Mouse (Mus musculus) kidney, postnatal 4 days (tissue): ENCODE data around the gene Mtmr11.
"Not testable (repeated sequence)": the region's sequence is repeated elsewhere in the genome, so short reads cannot be mapped to it uniquely, and the experiment has no call there.

Experiments used
- DNase-seq, 2 experiments: peaks; one replicate each; pipeline ENCODE4 v3.0.0; 2021; ENCODE audit warnings: mixed read lengths in 2 of 2

Mtmr11 gene

GRCm38 (mm10) chr3:96172197-96173178 lies 10.7 kb downstream of the Mtmr11 start, which contains the start of gene Sf3b4:
Sf3b4 (plus strand) TSS chr3:96172332.
- DNase-seq, result peak; percentile 88 to 93

- no peak for DNase-seq
These were observed 11.4 kb downstream of the Mtmr11 start for GRCm38 (mm10) chr3:96173185-96173584.

GRCm38 (mm10) chr3:96174042-96174441 lies 12.2 kb downstream of the Mtmr11 start:
- DNase-seq, result not testable (repeated sequence)

- DNase-seq, result no peak
These were observed 13.4 kb downstream of the Mtmr11 start for GRCm38 (mm10) chr3:96175251-96175650.

GRCm38 (mm10) chr3:96178427-96178826 lies 16.6 kb downstream of the Mtmr11 start:
- no peak for DNase-seq

- DNase-seq, result no peak
These were observed 17.1 kb downstream of the Mtmr11 start for GRCm38 (mm10) chr3:96178902-96179301.

GRCm38 (mm10) chr3:96179531-96179930 lies 17.7 kb downstream of the Mtmr11 start:
- no peak for DNase-seq

- DNase-seq, result peak; percentile 77 to 81
These were observed 19.1 kb downstream of the Mtmr11 start, which contains the start of gene Sv2a for GRCm38 (mm10) chr3:96180727-96181477. Sv2a (plus strand) TSS chr3:96181151.

- DNase-seq, result no peak
These were observed 19.9 kb downstream of the Mtmr11 start for GRCm38 (mm10) chr3:96181510-96182381.

- DNase-seq, result no peak
These were observed 20.6 kb downstream of the Mtmr11 start for GRCm38 (mm10) chr3:96182382-96182776.

GRCm38 (mm10) chr3:96192977-96193376 lies 31.2 kb downstream of the Mtmr11 start:
- no peak for DNase-seq

GRCm38 (mm10) chr3:96194966-96195365 lies 33.2 kb downstream of the Mtmr11 start:
- DNase-seq, result no peak

- peak in 1 of 2 experiments; percentile 26 for DNase-seq
These were observed 34.0 kb downstream of the Mtmr11 start for GRCm38 (mm10) chr3:96195616-96196313.

GRCm38 (mm10) chr3:96196437-96197128 lies 34.8 kb downstream of the Mtmr11 start:
- DNase-seq, result no peak

GRCm38 (mm10) chr3:96197129-96197749 lies 35.4 kb downstream of the Mtmr11 start:
- DNase-seq, result peak; percentile 88 to 93

- no peak for DNase-seq
These were observed 36.4 kb downstream of the Mtmr11 start for GRCm38 (mm10) chr3:96198181-96198580.

- DNase-seq, result not testable (repeated sequence)
These were observed 36.9 kb downstream of the Mtmr11 start for GRCm38 (mm10) chr3:96198601-96199251.

GRCm38 (mm10) chr3:96199731-96200130 lies 37.9 kb downstream of the Mtmr11 start:
- no peak for DNase-seq

GRCm38 (mm10) chr3:96207819-96208218 lies 46.0 kb downstream of the Mtmr11 start:
- DNase-seq, result no peak

GRCm38 (mm10) chr3:96209242-96209641 lies 47.4 kb downstream of the Mtmr11 start:
- DNase-seq, result peak; percentile 45 to 61
